Mouse (Mus musculus) spleen, postnatal 36 days (tissue): ENCODE results near the gene Trpv3.

ENCODE experiments used
- DNase-seq, 2 experiments: peaks; one replicate each; pipeline ENCODE4 v3.0.0; 2022; ENCODE audit warnings: low spot score in 2 of 2, mixed read lengths in 1 of 2

The Trpv3 gene

GRCm38 (mm10) chr11:73267267-73267666 is at the start of gene Trpv3:
Trpv3 (plus strand) TSS chr11:73267388.
- no peak for DNase-seq

GRCm38 (mm10) chr11:73219671-73220070 is 47.5 kb upstream of the Trpv3 start:
- DNase-seq = no peak

GRCm38 (mm10) chr11:73220651-73221050 is 46.5 kb upstream of the Trpv3 start:
- no peak for DNase-seq

GRCm38 (mm10) chr11:73222846-73223245 is 44.3 kb upstream of the Trpv3 start:
- no peak for DNase-seq

- DNase-seq = peak in 1 of 2 experiments; percentile 7
Observed at GRCm38 (mm10) chr11:73223966-73224365, 43.2 kb upstream of the Trpv3 start.

GRCm38 (mm10) chr11:73225856-73226255 is 41.3 kb upstream of the Trpv3 start:
- DNase-seq = no peak

GRCm38 (mm10) chr11:73228881-73229280 is 38.3 kb upstream of the Trpv3 start:
- DNase-seq = no peak

GRCm38 (mm10) chr11:73230081-73230480 is 37.1 kb upstream of the Trpv3 start:
- no peak for DNase-seq

- no peak for DNase-seq
Observed at GRCm38 (mm10) chr11:73232513-73232912, 34.7 kb upstream of the Trpv3 start.

- DNase-seq = no peak
Observed at GRCm38 (mm10) chr11:73233992-73234391, 33.2 kb upstream of the Trpv3 start, which contains the start of gene Trpv1. Trpv1 (plus strand) TSS chr11:73234292.

- DNase-seq = no peak
Observed at GRCm38 (mm10) chr11:73235990-73236701, 31.0 kb upstream of the Trpv3 start.

GRCm38 (mm10) chr11:73236731-73237130 is 30.5 kb upstream of the Trpv3 start:
- DNase-seq = no peak

- DNase-seq = no peak
Observed at GRCm38 (mm10) chr11:73242199-73242598, 25.0 kb upstream of the Trpv3 start.

- DNase-seq = no peak
Observed at GRCm38 (mm10) chr11:73242777-73243176, 24.4 kb upstream of the Trpv3 start.

- no peak for DNase-seq
Observed at GRCm38 (mm10) chr11:73257362-73257945, 9.7 kb upstream of the Trpv3 start.

GRCm38 (mm10) chr11:73258664-73259063 is 8.5 kb upstream of the Trpv3 start:
- no peak for DNase-seq

- DNase-seq = no peak
Observed at GRCm38 (mm10) chr11:73260457-73260856, 6.7 kb upstream of the Trpv3 start.

GRCm38 (mm10) chr11:73261385-73261784 is 5.8 kb upstream of the Trpv3 start:
- no peak for DNase-seq

GRCm38 (mm10) chr11:73274821-73275220 is 7.6 kb downstream of the Trpv3 start:
- no peak for DNase-seq

GRCm38 (mm10) chr11:73280710-73281109 is 13.5 kb downstream of the Trpv3 start:
- no peak for DNase-seq

GRCm38 (mm10) chr11:73281528-73282027 is 14.4 kb downstream of the Trpv3 start:
- no peak for DNase-seq

GRCm38 (mm10) chr11:73283369-73283768 is 16.2 kb downstream of the Trpv3 start:
- no peak for DNase-seq

GRCm38 (mm10) chr11:73283926-73284325 is 16.7 kb downstream of the Trpv3 start:
- DNase-seq = no peak
